Mouse (Mus musculus) neural tube, embryonic 13.5 days (tissue): Measurements from ENCODE around the gene Lrrc63. TPM values are rescaled to one million over a fixed set of nuclear protein-coding genes. Genes with fewer than 3 reads are reported as not detected.

Experiments
- ATAC-seq: fragments of 200-750 bp; cut with Nextera tagmentation; 2 replicates; pipeline ENCODE4 v1.8.0; 2017; ENCODE audit warnings: low read depth, mild to moderate bottlenecking, moderate TSS enrichment, moderate library complexity
- H3K27ac ChIP-seq: fragments of 300-500 bp; sonication (generic); replicated peaks from 2 replicates; pipeline ENCODE4 v1.5.1; 2015; ENCODE audit warnings: moderate library complexity, mild to moderate bottlenecking, inconsistent platforms
- H3K27me3 ChIP-seq: fragments of 300-500 bp; sonication (generic); 2 replicates; pipeline ENCODE4 v1.6.1; 2015; ENCODE audit warnings: mild to moderate bottlenecking, inconsistent platforms
- H3K36me3 ChIP-seq: fragments of 300-500 bp; sonication (generic); 2 replicates; pipeline ENCODE4 v1.6.1; 2015; ENCODE audit warnings: mild to moderate bottlenecking, inconsistent platforms
- H3K4me1 ChIP-seq: fragments of 300-500 bp; sonication (generic); replicated peaks from 2 replicates; pipeline ENCODE4 v1.6.1; 2015; ENCODE audit warnings: inconsistent platforms
- H3K4me2 ChIP-seq: fragments of 300-500 bp; sonication (generic); 2 replicates; pipeline ENCODE4 v1.6.1; 2015; ENCODE audit warnings: inconsistent platforms, mild to moderate bottlenecking, moderate library complexity
- H3K4me3 ChIP-seq: fragments of 300-500 bp; sonication (generic); 2 replicates; pipeline ENCODE4 v1.5.1; 2015; ENCODE audit warnings: mild to moderate bottlenecking, inconsistent platforms
- H3K9ac ChIP-seq: fragments of 300-500 bp; sonication (generic); 2 replicates; pipeline ENCODE4 v1.6.1; 2015; ENCODE audit warnings: moderate library complexity, mild to moderate bottlenecking, inconsistent platforms
- H3K9me3 ChIP-seq: fragments of 300-500 bp; sonication (generic); 2 replicates; pipeline ENCODE4 v1.6.1; 2016; ENCODE audit warnings: inconsistent platforms
- WGBS: fragments of 180-500 bp; shearing (Covaris S2); methylation state at CpG from one replicate; pipeline ENCODE4 v1.1.7; 2015; 5-methylcytosine and 5-hydroxymethylcytosine counted together
- polyA plus RNA-seq: library from polyadenylated mRNA; unstranded; fragments of >200 nt; fragmentation: Nextera tagmentation; extraction: Ambion mirVana; gene quantifications from 2 replicates; pipeline ENCODE4 v1.2.1, GENCODE M21; 2015

Gene Lrrc63
- polyA plus RNA-seq, 1 experiment from 2014 or later: not detected

DNA sequence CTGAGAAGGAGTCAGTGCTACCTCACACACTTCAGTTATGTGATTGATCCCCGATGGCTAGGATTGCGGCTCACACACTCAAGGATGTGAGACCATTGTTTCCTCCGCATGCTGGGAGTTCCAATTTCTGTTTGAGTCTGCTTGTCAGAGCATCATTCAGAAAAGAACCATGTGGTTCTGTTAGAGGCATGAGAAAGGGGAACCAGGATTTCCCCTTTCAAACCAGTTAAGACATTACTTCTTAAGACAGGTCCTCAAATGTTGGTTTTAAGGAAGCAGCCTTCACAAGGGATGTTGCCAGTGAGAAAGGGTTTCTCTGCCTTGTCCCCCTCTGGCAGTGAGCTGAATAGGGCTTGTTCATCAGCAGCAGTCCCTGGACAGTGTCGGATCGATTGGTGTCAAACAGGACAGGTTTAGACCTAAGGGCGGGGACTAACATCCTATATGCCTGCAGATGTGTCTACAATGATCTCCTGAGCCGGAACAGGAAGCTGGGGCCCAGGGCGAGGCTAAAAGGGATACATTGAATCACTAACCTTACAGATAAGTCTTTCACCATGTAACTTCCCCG is 73.7 kb downstream of the Lrrc63 start:
- no peaks in the 10 kb centered on the region for H3K4me1 ChIP-seq
- H3K9ac ChIP-seq: no peak overlapping the region
- H3K4me2 ChIP-seq: no peak overlapping the region
- H3K4me3 ChIP-seq: no peak overlapping the region
- no peaks in the 10 kb centered on the region for H3K27me3 ChIP-seq
- ATAC-seq: no peak
- H3K27ac ChIP-seq: no peak overlapping the region
- 84% methylated on average over 9 of the region's 9 CpGs for WGBS
- H3K36me3 ChIP-seq: no peaks in the 10 kb centered on the region
- H3K9me3 ChIP-seq: no peaks in the 10 kb centered on the region

GRCm38 (mm10) chr14:75054455-75055343 is 76.0 kb downstream of the Lrrc63 start:
- ATAC-seq: no peak
- H3K4me3 ChIP-seq: no peak overlapping the region

GRCm38 (mm10) chr14:75052451-75052850 is 78.2 kb downstream of the Lrrc63 start:
- no peak overlapping the region for H3K4me3 ChIP-seq
- H3K27me3 ChIP-seq: no peaks in the 10 kb centered on the region
- H3K36me3 ChIP-seq: no peaks in the 10 kb centered on the region
- no peak overlapping the region for H3K4me2 ChIP-seq
- no peak for ATAC-seq
- no peaks in the 10 kb centered on the region for H3K9me3 ChIP-seq
- no peaks in the 10 kb centered on the region for H3K4me1 ChIP-seq
- no peak overlapping the region for H3K9ac ChIP-seq
- no peak overlapping the region for H3K27ac ChIP-seq
- 68% methylated on average over 8 of the region's 8 CpGs for WGBS

More at GRCm38 (mm10) chr14:75054455-75055343, 76.0 kb downstream of the Lrrc63 start:
- no peaks in the 10 kb centered on the region for H3K4me1 ChIP-seq
- H3K9ac ChIP-seq: no peak overlapping the region
- H3K27ac ChIP-seq: no peak overlapping the region
- H3K27me3 ChIP-seq: no peaks in the 10 kb centered on the region
- WGBS: 79% methylated on average over 14 of the region's 14 CpGs
- H3K9me3 ChIP-seq: no peaks in the 10 kb centered on the region
- no peak overlapping the region for H3K4me2 ChIP-seq
- no peaks in the 10 kb centered on the region for H3K36me3 ChIP-seq

DNA sequence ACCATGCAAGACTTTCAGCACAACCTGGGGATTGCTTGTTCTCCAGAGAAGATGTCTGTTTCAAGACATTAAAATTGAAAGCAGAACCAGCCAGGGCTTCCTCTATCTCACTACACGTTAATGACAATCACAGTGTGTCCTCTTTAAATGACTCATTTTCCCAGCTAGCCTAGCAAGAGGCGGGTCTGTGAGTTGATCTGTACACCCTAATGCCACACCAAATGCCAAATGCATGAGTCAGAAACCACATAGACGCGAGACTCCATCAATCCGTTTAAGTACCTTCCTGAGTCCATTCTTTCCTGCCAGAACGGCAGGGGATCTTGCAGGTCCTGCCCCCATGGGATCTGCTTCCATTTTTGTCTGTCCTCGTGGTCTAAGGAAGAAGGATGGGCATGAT is 85.5 kb downstream of the Lrrc63 start:
- Histone ChIP-seq H3K9me3 (no peaks in the 10 kb centered on the region), H3K27me3 (no peaks in the 10 kb centered on the region), H3K4me1 (no peaks in the 10 kb centered on the region), H3K4me3 (no peak overlapping the region), H3K36me3 (no peaks in the 10 kb centered on the region), H3K4me2 (no peak overlapping the region), H3K27ac (no peak overlapping the region), H3K9ac (no peak overlapping the region)
- no peak for ATAC-seq
- 81% methylated on average over 7 of the region's 7 CpGs for WGBS

- no peak overlapping the region for H3K27ac ChIP-seq
- 66% methylated on average over 11 of the region's 11 CpGs for WGBS
- no peaks in the 10 kb centered on the region for H3K27me3 ChIP-seq
- H3K4me3 ChIP-seq: no peak overlapping the region
- no peaks in the 10 kb centered on the region for H3K4me1 ChIP-seq
- H3K36me3 ChIP-seq: no peaks in the 10 kb centered on the region
- no peak for ATAC-seq
- no peak overlapping the region for H3K4me2 ChIP-seq
- no peaks in the 10 kb centered on the region for H3K9me3 ChIP-seq
- no peak overlapping the region for H3K9ac ChIP-seq
These were observed 95.2 kb downstream of the Lrrc63 start for GRCm38 (mm10) chr14:75035431-75035830.

Other genes with a start within 250 kb of the Lrrc63 start
- 12.0 and 12.2 TPM in 2 replicates for gene Lrch1, start 183.0 kb downstream of the Lrrc63 start, polyA plus RNA-seq
- gene Rubcnl, start 114.9 kb downstream of the Lrrc63 start, polyA plus RNA-seq: 0.21 and 0.29 TPM in 2 replicates
- 18.8 and 20.9 TPM in 2 replicates for gene Lcp1, start 220 bp upstream of the Lrrc63 start, polyA plus RNA-seq
- gene Cpb2, start 111.4 kb upstream of the Lrrc63 start, polyA plus RNA-seq: not detected in 2 replicates
- gene Zc3h13, start 153.5 kb upstream of the Lrrc63 start, polyA plus RNA-seq: 37.9 and 44.2 TPM in 2 replicates